Mouse (Mus musculus): ENCODE results near the gene Serpinb3a. TPM values are rescaled to one million over a fixed set of nuclear protein-coding genes. Genes with fewer than 3 reads are reported as not detected.
"Not testable (repeated sequence)": the region's sequence is repeated elsewhere in the genome, so short reads cannot be mapped to it uniquely, and the experiment has no call there.

Gene Serpinb3a
- total RNA-seq (2021): not detected
- not detected in 2 replicates for polyA plus RNA-seq (2012; rRNA removed)
- long read RNA-seq: 0 reads

GRCm38 (mm10) chr1:107052203-107052602 is at the start of gene Serpinb3a:
TSS of gene Serpinb3a (minus strand) at chr1:107052303.
- H3K79me2 ChIP-seq (replicated peaks; ENCODE audit: control insufficient read depth, insufficient read depth, low read length): no peaks in the 10 kb centered on the region
- no peaks in the 10 kb centered on the region for H3K4me1 ChIP-seq (ENCODE audit: control insufficient read depth, insufficient read depth, low read length)
- no peak within 1 kb of the TSS for H3K9ac ChIP-seq (ENCODE audit: low read depth, low read length)
- no peak within 1 kb of the TSS for H3K27ac ChIP-seq
- no peak for DNase-seq
- H3K4me3 ChIP-seq: no peak within 1 kb of the TSS
- 67% methylated on average over 1 of the region's 1 CpGs for WGBS
- H3K27me3 ChIP-seq (ENCODE audit: control insufficient read depth, insufficient read depth, low read length): no peaks in the 10 kb centered on the region
- intact Hi-C loops (cut with DNase I): no loop called here
- H3K36me3 ChIP-seq (ENCODE audit: control insufficient read depth, insufficient read depth, low read length): no peaks in the 10 kb centered on the region
- TF ChIP-seq EP300 (IDR thresholded peaks at IDR 0.05; ENCODE audit: insufficient read depth, low read depth, low read length) (no peak), CTCF (IDR thresholded peaks at IDR 0.05) (no peak), POLR2A (IDR thresholded peaks at IDR 0.05; ENCODE audit: insufficient read depth, low read depth, low read length) (no peak)

- Histone ChIP-seq H3K36me3 (ENCODE audit: control insufficient read depth, insufficient read depth, low read length) (no peaks in the 10 kb centered on the region), H3K27me3 (ENCODE audit: control insufficient read depth, insufficient read depth, low read length) (no peaks in the 10 kb centered on the region), H3K4me3 (no peak overlapping the region), H3K79me2 (replicated peaks; ENCODE audit: control insufficient read depth, insufficient read depth, low read length) (no peaks in the 10 kb centered on the region), H3K27ac (no peak overlapping the region), H3K4me1 (ENCODE audit: control insufficient read depth, insufficient read depth, low read length) (no peaks in the 10 kb centered on the region), H3K9ac (ENCODE audit: low read depth, low read length) (no peak overlapping the region)
- WGBS: 71% methylated on average over 2 of the region's 2 CpGs
- intact Hi-C loops (cut with DNase I): no loop called here
- no peak for DNase-seq
- TF ChIP-seq POLR2A (IDR thresholded peaks at IDR 0.05; ENCODE audit: insufficient read depth, low read depth, low read length): no peak
- TF ChIP-seq EP300 (IDR thresholded peaks at IDR 0.05; ENCODE audit: insufficient read depth, low read depth, low read length): no peak
- no peak for TF ChIP-seq CTCF (IDR thresholded peaks at IDR 0.05)
Observed at GRCm38 (mm10) chr1:107098417-107098816, 46.3 kb upstream of the Serpinb3a start.

GRCm38 (mm10) chr1:107083406-107083805 is 31.3 kb upstream of the Serpinb3a start, which contains the start of gene Serpinb3d:
TSS of gene Serpinb3d (minus strand) at chr1:107083506.
- H3K4me3 ChIP-seq: no peak within 1 kb of the TSS
- H3K9ac ChIP-seq (ENCODE audit: low read depth, low read length): no peak within 1 kb of the TSS
- no peak for DNase-seq
- intact Hi-C loops (cut with DNase I): no loop called here
- no peaks in the 10 kb centered on the region for H3K36me3 ChIP-seq (ENCODE audit: control insufficient read depth, insufficient read depth, low read length)
- no peaks in the 10 kb centered on the region for H3K27me3 ChIP-seq (ENCODE audit: control insufficient read depth, insufficient read depth, low read length)
- TF ChIP-seq CTCF (IDR thresholded peaks at IDR 0.05) (no peak), POLR2A (IDR thresholded peaks at IDR 0.05; ENCODE audit: insufficient read depth, low read depth, low read length) (no peak), EP300 (IDR thresholded peaks at IDR 0.05; ENCODE audit: insufficient read depth, low read depth, low read length) (no peak)
- no peaks in the 10 kb centered on the region for H3K4me1 ChIP-seq (ENCODE audit: control insufficient read depth, insufficient read depth, low read length)
- no peak within 1 kb of the TSS for H3K27ac ChIP-seq
- no peaks in the 10 kb centered on the region for H3K79me2 ChIP-seq (replicated peaks; ENCODE audit: control insufficient read depth, insufficient read depth, low read length)

GRCm38 (mm10) chr1:107034236-107034635 is 17.9 kb downstream of the Serpinb3a start:
- H3K79me2 ChIP-seq (replicated peaks; ENCODE audit: control insufficient read depth, insufficient read depth, low read length); H3K27me3 ChIP-seq (ENCODE audit: control insufficient read depth, insufficient read depth, low read length); H3K27ac ChIP-seq; H3K9ac ChIP-seq (ENCODE audit: low read depth, low read length); DNase-seq; H3K36me3 ChIP-seq (ENCODE audit: control insufficient read depth, insufficient read depth, low read length); H3K4me1 ChIP-seq (ENCODE audit: control insufficient read depth, insufficient read depth, low read length); intact Hi-C loops (cut with DNase I); H3K4me3 ChIP-seq: not testable (repeated sequence)
- WGBS: 68% methylated on average over 3 of the region's 3 CpGs

- Histone ChIP-seq H3K9ac (ENCODE audit: low read depth, low read length) (no peak overlapping the region), H3K27me3 (ENCODE audit: control insufficient read depth, insufficient read depth, low read length) (no peaks in the 10 kb centered on the region), H3K27ac (no peak overlapping the region), H3K4me3 (no peak overlapping the region), H3K4me1 (ENCODE audit: control insufficient read depth, insufficient read depth, low read length) (no peaks in the 10 kb centered on the region), H3K36me3 (ENCODE audit: control insufficient read depth, insufficient read depth, low read length) (no peaks in the 10 kb centered on the region), H3K79me2 (replicated peaks; ENCODE audit: control insufficient read depth, insufficient read depth, low read length) (no peaks in the 10 kb centered on the region)
- TF ChIP-seq CTCF (IDR thresholded peaks at IDR 0.05): no peak
- TF ChIP-seq EP300 (IDR thresholded peaks at IDR 0.05; ENCODE audit: insufficient read depth, low read depth, low read length): no peak
- TF ChIP-seq POLR2A (IDR thresholded peaks at IDR 0.05; ENCODE audit: insufficient read depth, low read depth, low read length): no peak
- intact Hi-C loops (cut with DNase I): no loop called here
- 33% methylated on average over 1 of the region's 1 CpGs for WGBS
- no peak for DNase-seq
Observed at GRCm38 (mm10) chr1:107025886-107026285, 26.2 kb downstream of the Serpinb3a start.

- no peaks in the 10 kb centered on the region for H3K4me1 ChIP-seq (ENCODE audit: control insufficient read depth, insufficient read depth, low read length)
- H3K27ac ChIP-seq: no peak overlapping the region
- H3K9ac ChIP-seq (ENCODE audit: low read depth, low read length): no peak overlapping the region
- no peaks in the 10 kb centered on the region for H3K79me2 ChIP-seq (replicated peaks; ENCODE audit: control insufficient read depth, insufficient read depth, low read length)
- no peak for DNase-seq
- no peaks in the 10 kb centered on the region for H3K36me3 ChIP-seq (ENCODE audit: control insufficient read depth, insufficient read depth, low read length)
- no peak overlapping the region for H3K4me3 ChIP-seq
- no peak for TF ChIP-seq POLR2A (IDR thresholded peaks at IDR 0.05; ENCODE audit: insufficient read depth, low read depth, low read length)
- no peak for TF ChIP-seq CTCF (IDR thresholded peaks at IDR 0.05)
- TF ChIP-seq EP300 (IDR thresholded peaks at IDR 0.05; ENCODE audit: insufficient read depth, low read depth, low read length): no peak
- intact Hi-C loops (cut with DNase I): no loop called here
- no peaks in the 10 kb centered on the region for H3K27me3 ChIP-seq (ENCODE audit: control insufficient read depth, insufficient read depth, low read length)
- WGBS: 73% methylated on average over 7 of the region's 7 CpGs
Observed at GRCm38 (mm10) chr1:107015210-107015609, 36.9 kb downstream of the Serpinb3a start.
